Mouse (Mus musculus): ENCODE measurements around the gene Fstl3. TPM values are rescaled to one million over a fixed set of nuclear protein-coding genes. Genes with fewer than 3 reads are reported as not detected.

Gene Fstl3
- polyA plus RNA-seq, 1 experiment from 2014 or later = 0.58 TPM

- WGBS (ENCODE audit: insufficient replicate concordance) = 72% methylated on average over 12 of the region's 12 CpGs
- ATAC-seq (ENCODE audit: low read depth) = no peak
- no peaks in the 10 kb centered on the region for H3K36me3 ChIP-seq
Observed at GRCm38 (mm10) chr10:79815671-79816494, 38.8 kb downstream of the Fstl3 start.

GRCm38 (mm10) chr10:79817111-79817510 lies 40.0 kb downstream of the Fstl3 start:
- H3K27ac ChIP-seq = no peak overlapping the region
- DNase-seq (no peak), ATAC-seq (ENCODE audit: low read depth) (no peak)
- H3K9ac ChIP-seq = no peak overlapping the region
- peaks cover 14% of the 10 kb centered on the region for H3K4me1 ChIP-seq (replicated peaks)
- no peak overlapping the region for H3K4me3 ChIP-seq (replicated peaks)
- no peak overlapping the region for H3K4me2 ChIP-seq
- WGBS (ENCODE audit: insufficient replicate concordance) = 32% methylated on average over 2 of the region's 2 CpGs
- H3K27me3 ChIP-seq = no peaks in the 10 kb centered on the region
- H3K36me3 ChIP-seq = no peaks in the 10 kb centered on the region
- no peaks in the 10 kb centered on the region for H3K9me3 ChIP-seq (replicated peaks)

More at GRCm38 (mm10) chr10:79815671-79816494, 38.8 kb downstream of the Fstl3 start:
- no peak for DNase-seq
- Histone ChIP-seq H3K4me1 (replicated peaks) (peaks cover 17% of the 10 kb centered on the region), H3K9ac (no peak overlapping the region), H3K27ac (no peak overlapping the region), H3K27me3 (no peaks in the 10 kb centered on the region), H3K4me2 (no peak overlapping the region), H3K9me3 (replicated peaks) (no peaks in the 10 kb centered on the region), H3K4me3 (replicated peaks) (no peak overlapping the region)

GRCm38 (mm10) chr10:79818225-79818624 lies 41.2 kb downstream of the Fstl3 start:
- peaks cover 24% of the 10 kb centered on the region for H3K4me1 ChIP-seq (replicated peaks)
- H3K27ac ChIP-seq = no peak overlapping the region
- 51% methylated on average over 4 of the region's 4 CpGs for WGBS (ENCODE audit: insufficient replicate concordance)
- no peaks in the 10 kb centered on the region for H3K27me3 ChIP-seq
- H3K4me2 ChIP-seq = no peak overlapping the region
- DNase-seq (no peak), ATAC-seq (ENCODE audit: low read depth) (no peak)
- no peaks in the 10 kb centered on the region for H3K9me3 ChIP-seq (replicated peaks)
- H3K4me3 ChIP-seq (replicated peaks) = no peak overlapping the region
- H3K9ac ChIP-seq = no peak overlapping the region
- H3K36me3 ChIP-seq = no peaks in the 10 kb centered on the region

GRCm38 (mm10) chr10:79819606-79820005 lies 42.5 kb downstream of the Fstl3 start:
- Histone ChIP-seq H3K4me1 (replicated peaks) (peaks cover 31% of the 10 kb centered on the region), H3K4me2 (no peak overlapping the region), H3K9ac (no peak overlapping the region), H3K36me3 (no peaks in the 10 kb centered on the region), H3K27ac (no peak overlapping the region), H3K27me3 (no peaks in the 10 kb centered on the region), H3K4me3 (replicated peaks) (no peak overlapping the region), H3K9me3 (replicated peaks) (no peaks in the 10 kb centered on the region)
- DNase-seq = no peak
- WGBS (ENCODE audit: insufficient replicate concordance) = 80% methylated on average over 17 of the region's 17 CpGs
- no peak for ATAC-seq (ENCODE audit: low read depth)

- peaks cover 32% of the 10 kb centered on the region for H3K4me1 ChIP-seq (replicated peaks)
- no peak for DNase-seq
- H3K4me2 ChIP-seq = no peak overlapping the region
- no peaks in the 10 kb centered on the region for H3K9me3 ChIP-seq (replicated peaks)
- H3K27ac ChIP-seq = no peak overlapping the region
- H3K27me3 ChIP-seq = no peaks in the 10 kb centered on the region
- no peak overlapping the region for H3K9ac ChIP-seq
- no peaks in the 10 kb centered on the region for H3K36me3 ChIP-seq
- no peak overlapping the region for H3K4me3 ChIP-seq (replicated peaks)
- ATAC-seq (ENCODE audit: low read depth) = no peak
- WGBS (ENCODE audit: insufficient replicate concordance) = 70% methylated on average over 8 of the region's 8 CpGs
Observed at GRCm38 (mm10) chr10:79820277-79820676, 43.2 kb downstream of the Fstl3 start.

GRCm38 (mm10) chr10:79820782-79821181 lies 43.7 kb downstream of the Fstl3 start, which contains the start of gene Misp:
Gene Misp, plus strand, starts transcription at chr10:79820989.
- Histone ChIP-seq H3K27me3 (no peaks in the 10 kb centered on the region), H3K4me2 (no peak within 1 kb of the TSS), H3K4me3 (replicated peaks) (no peak within 1 kb of the TSS), H3K4me1 (replicated peaks) (peaks cover 31% of the 10 kb centered on the region), H3K9me3 (replicated peaks) (no peaks in the 10 kb centered on the region), H3K36me3 (no peaks in the 10 kb centered on the region), H3K9ac (no peak within 1 kb of the TSS), H3K27ac (no peak within 1 kb of the TSS)
- DNase-seq = no peak
- WGBS (ENCODE audit: insufficient replicate concordance) = 64% methylated on average over 11 of the region's 11 CpGs
- ATAC-seq (ENCODE audit: low read depth) = no peak

- no peak for DNase-seq
- H3K9ac ChIP-seq = no peak overlapping the region
- no peak overlapping the region for H3K27ac ChIP-seq
- no peaks in the 10 kb centered on the region for H3K9me3 ChIP-seq (replicated peaks)
- no peak overlapping the region for H3K4me2 ChIP-seq
- H3K4me1 ChIP-seq (replicated peaks) = peaks cover 31% of the 10 kb centered on the region
- H3K27me3 ChIP-seq = no peaks in the 10 kb centered on the region; the same call in 1 of the 2 replicates
- no peaks in the 10 kb centered on the region for H3K36me3 ChIP-seq
- no peak for ATAC-seq (ENCODE audit: low read depth)
- H3K4me3 ChIP-seq (replicated peaks) = no peak overlapping the region
- 74% methylated on average over 12 of the region's 12 CpGs for WGBS (ENCODE audit: insufficient replicate concordance)
Observed at GRCm38 (mm10) chr10:79821731-79822130, 44.7 kb downstream of the Fstl3 start.

- peak overlapping the region; percentile 5; the same call in 1 of the 2 replicates for H3K4me2 ChIP-seq
- H3K27ac ChIP-seq = no peak overlapping the region
- DNase-seq (no peak), ATAC-seq (ENCODE audit: low read depth) (peak; percentile 32)
- no peak overlapping the region for H3K4me3 ChIP-seq (replicated peaks)
- H3K9ac ChIP-seq = no peak overlapping the region
- H3K9me3 ChIP-seq (replicated peaks) = no peaks in the 10 kb centered on the region
- WGBS (ENCODE audit: insufficient replicate concordance) = 54% methylated on average over 15 of the region's 17 CpGs
- no peaks in the 10 kb centered on the region for H3K36me3 ChIP-seq
- no peaks in the 10 kb centered on the region; the same call in none of the 2 replicates for H3K27me3 ChIP-seq
- H3K4me1 ChIP-seq (replicated peaks) = peaks cover 31% of the 10 kb centered on the region
Observed at GRCm38 (mm10) chr10:79822372-79822771, 45.3 kb downstream of the Fstl3 start.

GRCm38 (mm10) chr10:79823011-79823410 lies 45.9 kb downstream of the Fstl3 start:
- ATAC-seq (ENCODE audit: low read depth) = no peak
- no peak for DNase-seq
- Histone ChIP-seq H3K27ac (no peak overlapping the region), H3K4me1 (replicated peaks) (peaks cover 31% of the 10 kb centered on the region), H3K9me3 (replicated peaks) (no peaks in the 10 kb centered on the region), H3K27me3 (peaks cover 2% of the 10 kb centered on the region), H3K4me3 (replicated peaks) (no peak overlapping the region), H3K4me2 (no peak overlapping the region), H3K36me3 (no peaks in the 10 kb centered on the region), H3K9ac (no peak overlapping the region)
- WGBS (ENCODE audit: insufficient replicate concordance) = 56% methylated on average over 6 of the region's 6 CpGs

GRCm38 (mm10) chr10:79824413-79824812 lies 47.3 kb downstream of the Fstl3 start:
- Histone ChIP-seq H3K9me3 (replicated peaks) (no peaks in the 10 kb centered on the region), H3K9ac (no peak overlapping the region), H3K4me2 (peak overlapping the region; percentile 28), H3K27me3 (peaks cover 2% of the 10 kb centered on the region), H3K36me3 (no peaks in the 10 kb centered on the region), H3K4me1 (replicated peaks) (peaks cover 26% of the 10 kb centered on the region), H3K27ac (no peak overlapping the region), H3K4me3 (replicated peaks) (no peak overlapping the region)
- no peak for DNase-seq
- 26% methylated on average over 6 of the region's 6 CpGs for WGBS (ENCODE audit: insufficient replicate concordance)
- 0 out of 2 replicates have a peak, but pooled peaks have one; percentile 21 for ATAC-seq (ENCODE audit: low read depth)

- 69% methylated on average over 3 of the region's 3 CpGs for WGBS (ENCODE audit: insufficient replicate concordance)
- Histone ChIP-seq H3K4me3 (replicated peaks) (no peak overlapping the region), H3K4me1 (replicated peaks) (peaks cover 2% of the 10 kb centered on the region; the same call in 1 of the 2 replicates), H3K36me3 (no peaks in the 10 kb centered on the region), H3K27ac (no peak overlapping the region), H3K9me3 (replicated peaks) (no peaks in the 10 kb centered on the region), H3K4me2 (no peak overlapping the region), H3K27me3 (peaks cover 5% of the 10 kb centered on the region), H3K9ac (no peak overlapping the region)
- DNase-seq (no peak), ATAC-seq (ENCODE audit: low read depth) (no peak)
Observed at GRCm38 (mm10) chr10:79831583-79831982, 54.5 kb downstream of the Fstl3 start.

Measured in liver, embryonic 13.5 days (tissue).